Mouse (Mus musculus) kidney, adult 11 months (tissue): Measurements from ENCODE around the gene Galk1.
"Not testable (repeated sequence)": the region's sequence is repeated elsewhere in the genome, so short reads cannot be mapped to it uniquely, and the experiment has no call there.

Experiments
- DNase-seq: peaks from one replicate; pipeline ENCODE4 v3.0.0; 2022

The Galk1 gene

DNA sequence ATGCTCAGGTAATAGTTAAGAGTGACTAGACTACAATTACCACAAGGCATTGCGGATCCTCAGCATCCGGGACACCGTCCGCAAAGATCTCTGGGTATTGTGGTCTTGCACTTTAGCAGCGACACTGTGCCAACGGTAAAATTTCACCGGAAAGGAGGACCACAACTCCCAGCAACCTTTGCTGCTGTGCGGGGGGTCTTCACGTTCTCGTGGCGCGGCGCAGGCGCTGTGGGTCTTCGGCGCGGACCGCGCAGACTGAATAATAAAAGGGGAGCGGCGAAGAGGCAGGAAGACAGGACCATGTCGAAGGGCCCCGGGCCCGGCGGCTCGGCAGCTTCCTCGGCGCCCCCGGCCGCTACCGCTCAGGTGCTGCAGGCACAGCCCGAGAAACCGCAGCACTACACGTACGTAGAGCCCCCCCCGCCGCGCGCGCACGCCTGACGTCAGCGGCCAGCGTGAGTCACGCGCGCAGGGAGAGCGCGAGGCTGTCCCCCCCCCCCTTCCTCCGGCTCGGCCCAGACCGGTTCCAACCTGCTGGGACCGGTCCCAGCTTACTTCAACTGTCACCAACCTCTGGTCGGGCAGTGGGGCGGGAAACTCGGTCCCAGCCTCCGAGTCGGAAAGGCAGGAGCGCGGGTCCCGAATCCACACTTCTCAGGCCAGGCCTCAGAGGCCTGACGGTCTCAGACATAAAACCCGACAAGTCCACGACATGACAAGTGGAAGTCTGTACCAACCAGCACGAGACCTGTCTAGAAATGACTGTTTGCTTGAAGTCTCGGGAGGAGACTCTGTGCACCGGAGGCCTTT lies 17.8 kb upstream of the Galk1 start, which contains the start of gene Unk:
Unk (plus strand) TSS at position 235 of the 810 bp plus-strand sequence.
- peak; percentile 99 for DNase-seq

DNA sequence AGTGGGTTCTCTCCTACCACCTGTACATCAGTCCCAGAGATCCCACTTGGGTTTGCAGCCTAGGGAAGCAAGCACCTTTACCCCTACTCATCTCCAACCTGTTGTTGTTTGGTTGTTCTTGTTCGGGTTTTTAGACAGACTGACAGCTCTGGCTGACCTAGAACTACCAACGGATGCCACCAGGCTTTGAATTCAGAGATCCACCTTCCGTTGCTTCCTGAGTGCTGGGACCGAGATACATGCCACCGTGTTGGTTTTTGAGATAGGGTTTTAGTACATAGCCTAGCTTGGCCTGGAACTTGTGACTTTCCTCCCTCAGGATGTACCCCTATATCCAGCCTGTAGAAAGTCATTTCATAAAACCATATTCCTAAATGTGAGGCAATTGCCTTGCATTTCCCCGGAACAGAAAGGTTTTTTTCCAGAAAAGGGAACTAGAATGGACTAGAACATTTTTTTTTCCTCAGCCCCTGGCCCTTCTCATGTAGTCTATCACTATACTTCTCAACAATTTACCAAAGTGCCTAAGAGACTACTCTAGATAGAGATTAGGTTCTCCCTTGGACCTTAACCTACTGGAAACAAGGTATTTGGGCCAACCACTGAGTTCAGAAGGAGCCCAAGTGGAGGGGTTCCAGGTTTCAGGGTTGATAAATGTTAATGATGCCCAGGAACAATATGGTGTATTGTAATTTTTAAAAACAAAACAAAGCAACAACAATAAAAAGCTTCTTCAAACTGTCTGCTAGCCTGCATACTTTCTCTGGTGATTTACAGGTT lies 16.8 kb upstream of the Galk1 start:
- no peak for DNase-seq

GRCm38 (mm10) chr11:116028177-116028865 lies 15.8 kb upstream of the Galk1 start:
- DNase-seq: no peak

DNA sequence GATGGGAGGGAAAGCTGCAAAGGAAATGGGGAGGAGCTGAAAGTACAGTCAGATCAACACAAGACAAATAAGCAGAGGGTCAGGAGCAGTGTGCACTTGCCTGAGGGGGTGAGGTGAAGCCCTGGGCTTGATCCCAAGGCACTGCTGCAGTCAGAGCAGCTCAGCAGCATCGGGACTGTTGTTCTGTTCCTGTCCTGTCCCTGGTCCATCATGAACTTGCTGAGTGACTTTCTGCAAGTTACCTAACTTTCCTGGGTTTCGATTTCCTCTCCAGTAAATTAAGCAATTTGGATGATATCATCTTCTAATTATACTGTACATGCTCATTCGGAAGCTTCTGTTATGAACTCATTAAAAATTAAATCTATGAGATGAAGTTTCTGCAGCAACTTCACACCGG lies 15.2 kb upstream of the Galk1 start, which contains the start of gene H3f3b:
H3f3b (minus strand) TSS at position 207 of the 400 bp plus-strand sequence.
- DNase-seq: peak; percentile 40

GRCm38 (mm10) chr11:116025056-116025845 lies 12.7 kb upstream of the Galk1 start:
- no peak for DNase-seq

- peak; percentile 99 for DNase-seq
Measured at GRCm38 (mm10) chr11:116024356-116024808, 11.9 kb upstream of the Galk1 start.

GRCm38 (mm10) chr11:116023771-116024355 lies 11.3 kb upstream of the Galk1 start:
- peak; percentile 80 for DNase-seq

- peak; percentile 44 for DNase-seq
Measured at GRCm38 (mm10) chr11:116023074-116023770, 10.7 kb upstream of the Galk1 start.

GRCm38 (mm10) chr11:116022256-116022780 lies 9.8 kb upstream of the Galk1 start:
- no peak for DNase-seq

- DNase-seq: no peak
Measured at GRCm38 (mm10) chr11:116021328-116022220, 9.1 kb upstream of the Galk1 start.

GRCm38 (mm10) chr11:116020519-116020922 lies 8.0 kb upstream of the Galk1 start:
- no peak for DNase-seq

DNA sequence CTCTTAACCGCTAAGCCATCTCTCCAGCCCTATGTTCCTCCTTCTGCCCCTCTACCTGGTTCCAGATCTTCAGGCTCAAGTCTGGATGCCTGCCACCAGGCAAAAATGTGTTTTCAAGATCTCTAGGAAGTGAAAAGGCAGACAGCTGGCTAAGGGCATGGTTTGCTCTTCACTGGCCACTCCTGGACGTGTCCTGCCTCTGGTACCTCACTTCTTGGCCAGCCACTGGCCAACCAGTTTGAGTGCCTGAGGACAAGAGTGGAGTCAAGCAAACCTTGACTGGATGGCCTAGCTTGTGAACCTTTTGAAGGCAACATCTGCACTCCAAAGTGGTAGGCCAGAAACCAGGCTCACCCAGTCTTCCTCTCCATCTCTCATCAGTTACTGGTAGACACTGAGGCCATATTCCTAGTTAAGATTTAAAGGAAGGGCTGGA lies 7.5 kb upstream of the Galk1 start:
- DNase-seq: no peak

GRCm38 (mm10) chr11:116019360-116019791 lies 6.9 kb upstream of the Galk1 start:
- DNase-seq: no peak

DNA sequence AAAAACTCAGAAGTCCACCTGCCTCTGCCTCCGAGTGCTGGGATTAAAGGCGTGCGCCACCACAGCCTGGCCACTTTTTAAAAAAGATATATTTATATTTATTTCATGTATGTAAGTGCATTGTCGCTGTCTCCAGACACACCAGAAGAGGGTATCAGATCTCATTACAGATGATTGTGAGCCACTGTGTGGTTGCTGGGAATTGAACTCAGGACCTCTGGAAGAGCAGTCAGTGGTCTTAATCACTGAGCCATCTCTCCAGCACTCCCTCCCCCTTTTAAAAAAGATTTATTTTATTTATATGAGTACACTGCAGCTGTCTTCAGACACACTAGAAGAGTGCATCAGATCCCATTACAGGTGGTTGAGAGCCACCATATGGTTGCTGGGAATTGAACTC lies 6.3 kb upstream of the Galk1 start:
- DNase-seq: not testable (repeated sequence)

DNA sequence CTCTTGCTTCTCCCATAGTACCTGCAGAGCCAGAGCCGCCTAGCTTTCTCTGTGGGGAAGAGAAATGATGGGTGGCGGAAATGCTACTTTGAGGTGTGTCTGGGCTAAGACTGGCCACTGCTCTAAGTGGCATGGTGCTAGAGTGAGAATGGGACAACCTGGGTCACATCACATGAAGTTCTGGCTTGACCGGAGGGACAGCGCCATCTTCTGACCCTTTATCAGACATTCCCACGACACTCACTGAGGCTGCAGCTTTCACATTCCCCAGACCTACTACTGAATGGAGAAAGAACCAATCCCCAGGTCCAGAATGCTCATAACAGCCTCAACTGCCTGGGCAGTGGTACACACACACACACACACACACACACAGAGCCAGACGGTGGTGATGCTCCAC lies 5.6 kb upstream of the Galk1 start:
- peak; percentile 52 for DNase-seq

- no peak for DNase-seq
Measured at GRCm38 (mm10) chr11:116014821-116015220, 2.3 kb upstream of the Galk1 start.

DNA sequence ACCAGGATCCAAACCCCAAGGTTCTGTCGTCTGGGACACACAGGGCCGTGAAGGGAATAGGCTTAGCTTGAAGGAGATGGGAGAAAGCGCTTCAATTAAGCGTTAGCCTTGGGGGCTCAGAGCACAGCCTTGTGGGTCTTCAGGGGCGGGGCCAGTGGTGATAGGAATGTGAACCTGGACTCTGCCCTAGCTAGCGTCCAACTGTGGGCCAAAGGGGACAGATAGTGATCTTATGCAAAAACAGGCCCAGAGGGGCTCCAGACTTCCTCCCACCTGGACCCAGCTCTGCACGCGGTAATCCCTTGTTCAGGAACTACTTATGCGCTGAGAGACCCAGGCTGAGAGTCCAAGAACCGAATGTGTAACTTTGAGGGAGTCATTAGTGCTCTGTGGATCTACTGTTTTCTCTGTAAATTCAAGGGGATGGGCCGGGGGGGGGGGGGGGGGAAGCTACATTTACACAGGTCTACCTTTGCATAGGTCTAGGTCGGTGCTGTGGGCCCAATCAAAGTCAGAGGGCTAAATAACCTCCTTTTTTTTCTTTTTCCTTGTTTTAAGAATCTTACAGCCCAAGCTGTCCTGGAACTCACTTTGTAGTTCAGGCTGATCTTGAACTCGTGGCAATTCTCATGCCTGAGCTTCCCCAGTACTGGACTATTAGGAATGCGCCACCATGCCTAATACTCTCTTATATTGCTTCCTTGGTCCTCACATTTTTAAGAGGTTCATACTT lies 824 bp downstream of the Galk1 start:
- DNase-seq: no peak

GRCm38 (mm10) chr11:116010948-116011347 lies 1.6 kb downstream of the Galk1 start:
- no peak for DNase-seq

DNA sequence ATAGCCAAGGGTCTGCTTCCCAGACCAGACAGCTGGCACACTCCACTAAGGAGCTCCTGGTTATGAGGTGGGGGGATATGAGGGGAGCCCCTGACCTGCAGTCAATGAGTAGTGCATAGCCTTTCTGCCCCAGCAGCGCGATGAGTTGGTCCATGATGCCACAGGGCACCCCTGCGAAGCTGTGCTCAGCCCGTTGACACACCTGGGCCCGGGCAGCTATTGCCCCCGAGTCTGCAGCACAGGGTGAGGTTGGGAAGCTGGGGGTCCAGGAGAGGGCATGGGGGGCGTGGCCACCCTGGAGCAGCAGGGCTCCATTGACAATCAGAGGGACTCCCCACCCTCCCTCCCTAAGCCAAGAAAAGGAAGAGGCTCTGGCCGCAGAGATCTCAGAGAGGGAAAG lies 2.4 kb downstream of the Galk1 start:
- no peak for DNase-seq
